Mouse (Mus musculus) urinary bladder, postnatal 36 days (tissue): ENCODE measurements around the gene Cdc25b.

ENCODE experiments used
- DNase-seq, 2 experiments: peaks; one replicate each; pipeline ENCODE4 v3.0.0; 2022; ENCODE audit warnings: low spot score in 2 of 2, mixed read lengths in 1 of 2

Gene Cdc25b

DNA sequence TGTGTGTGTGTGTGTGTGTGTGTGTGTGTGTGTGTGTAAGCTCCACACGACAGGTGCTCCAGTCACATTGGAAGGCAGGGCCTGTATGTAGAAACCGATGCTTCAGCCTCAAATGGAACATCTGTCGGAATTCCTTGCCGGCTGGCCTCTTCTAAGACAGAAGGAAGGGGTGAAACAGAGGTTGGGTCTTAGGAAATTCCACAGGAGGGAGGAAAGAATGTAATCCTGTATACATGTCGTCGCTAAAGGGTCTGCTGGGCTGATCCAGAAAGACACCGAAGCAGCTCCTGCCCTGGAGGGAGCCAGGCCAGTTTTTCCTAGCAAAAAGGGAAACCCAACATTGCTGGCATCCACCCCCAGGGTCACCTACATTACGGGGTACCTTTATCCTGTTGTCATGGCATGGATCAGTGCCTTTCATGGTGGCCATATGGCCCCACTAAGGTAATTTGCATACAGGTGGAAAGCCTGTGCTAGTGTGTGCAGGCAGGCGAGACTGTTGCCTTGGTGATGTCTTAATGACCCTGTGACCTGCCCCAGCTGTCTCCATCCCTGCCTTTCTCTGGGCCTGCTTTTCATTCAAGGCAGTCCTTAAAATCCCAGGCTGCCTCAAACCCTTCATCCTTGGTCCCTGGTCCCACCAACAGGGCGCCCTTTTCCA lies 3.7 kb downstream of the Cdc25b start:
- DNase-seq = no peak

GRCm38 (mm10) chr2:131191005-131191390 lies 4.2 kb downstream of the Cdc25b start:
- no peak for DNase-seq

- no peak for DNase-seq
Measured at GRCm38 (mm10) chr2:131196606-131197316, 10.0 kb downstream of the Cdc25b start.

DNA sequence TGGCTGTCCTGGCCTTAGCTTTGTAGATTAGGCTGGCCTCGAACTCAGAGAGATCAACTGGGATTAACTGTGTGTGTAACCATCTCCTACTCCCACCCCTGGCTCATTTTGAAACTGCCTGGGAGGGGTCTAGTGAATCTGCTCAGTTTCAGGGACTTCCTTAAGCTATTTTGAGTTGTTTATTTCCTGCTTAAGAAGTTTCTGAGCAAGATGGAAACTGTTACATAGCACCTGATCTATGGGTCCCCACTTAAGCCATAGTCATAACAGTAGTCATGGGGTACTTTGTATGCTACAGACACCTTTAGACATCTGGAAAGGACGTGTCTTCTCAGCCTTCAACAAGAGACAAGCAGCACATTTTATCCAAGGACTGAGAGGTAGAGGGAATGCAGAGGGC lies 14.0 kb downstream of the Cdc25b start:
- DNase-seq = no peak

GRCm38 (mm10) chr2:131201262-131201661 lies 14.5 kb downstream of the Cdc25b start:
- no peak for DNase-seq

DNA sequence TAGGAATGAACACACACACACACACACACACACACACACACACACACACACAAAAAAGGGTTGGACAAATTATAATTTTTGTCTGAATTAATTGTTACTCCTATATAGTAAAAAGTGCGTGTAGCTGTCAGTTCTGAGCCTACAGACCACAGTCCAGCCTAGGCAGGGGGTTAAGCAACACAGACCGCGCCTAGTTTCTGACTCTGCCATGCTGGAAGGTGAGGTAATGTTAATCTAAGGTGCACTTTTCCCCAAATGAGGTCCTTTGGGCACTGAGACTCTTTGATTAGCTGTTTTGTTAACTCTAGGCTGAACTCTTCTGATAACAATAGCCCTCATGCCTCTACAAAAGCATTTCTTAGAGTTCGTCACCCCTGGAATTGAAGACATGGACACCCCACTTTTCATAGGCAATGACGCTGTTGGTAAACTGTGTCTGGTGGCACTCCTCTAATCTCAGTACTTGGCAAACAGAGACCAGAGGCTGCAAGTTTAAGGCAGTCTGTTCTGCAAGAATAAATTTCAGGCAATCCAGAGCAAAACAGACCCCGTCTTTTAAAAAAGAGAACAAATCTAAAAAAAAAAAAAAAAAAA lies 17.2 kb downstream of the Cdc25b start:
- peak; percentile 32 to 38 for DNase-seq

DNA sequence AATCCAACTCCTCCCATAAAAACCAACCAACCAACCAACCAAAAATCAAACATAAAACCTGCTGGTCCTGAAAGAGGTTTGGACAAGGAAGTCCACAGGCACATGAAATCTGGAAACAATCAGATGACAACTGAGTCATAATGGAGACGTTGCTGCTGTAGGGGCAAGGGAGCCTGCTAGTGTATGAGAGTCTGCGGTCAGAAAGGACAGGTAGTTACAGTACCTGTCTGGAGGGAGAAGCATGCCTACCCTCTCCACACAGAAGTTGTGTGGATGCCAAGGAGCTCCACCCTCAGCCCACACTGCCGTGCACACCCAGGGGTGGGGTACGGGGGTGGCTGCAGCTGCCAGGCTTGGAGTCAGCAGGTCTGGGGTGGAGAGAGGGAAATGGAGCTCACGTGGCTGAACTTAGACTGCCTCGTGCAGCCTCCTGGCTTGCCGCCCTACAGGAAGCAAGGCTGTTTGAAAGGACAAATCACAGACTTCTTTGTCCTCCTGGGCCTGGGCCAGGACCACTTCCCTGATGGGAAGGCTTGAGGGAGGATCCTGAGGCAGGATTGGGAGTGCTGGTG lies 17.7 kb downstream of the Cdc25b start:
- DNase-seq = peak; percentile 97 to 98

- no peak for DNase-seq
Measured at GRCm38 (mm10) chr2:131205521-131206182, 18.9 kb downstream of the Cdc25b start.

GRCm38 (mm10) chr2:131206778-131207177 lies 20.0 kb downstream of the Cdc25b start, which contains the start of gene Ap5s1:
Gene Ap5s1 (plus strand): TSS chr2:131207078.
- no peak for DNase-seq

DNA sequence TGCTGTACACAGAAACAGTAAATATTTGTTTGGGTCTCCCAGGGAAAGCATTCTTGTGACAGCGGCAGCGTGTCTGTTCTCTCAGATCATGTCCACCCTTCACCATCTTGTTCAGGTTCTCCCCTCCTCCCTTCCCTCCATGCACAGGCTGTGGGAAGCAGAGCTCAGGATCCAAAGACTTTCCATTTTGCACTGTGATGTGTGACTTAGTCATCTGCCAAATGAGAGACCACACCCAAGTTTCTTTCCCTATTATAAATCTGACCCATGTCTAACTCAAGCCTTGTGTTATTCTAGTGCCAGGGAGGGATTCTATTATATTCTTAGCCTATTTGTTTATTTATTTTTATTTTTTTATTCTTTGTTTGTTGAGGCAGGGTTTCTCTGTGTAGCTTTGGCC lies 21.6 kb downstream of the Cdc25b start:
- no peak for DNase-seq

- DNase-seq = no peak
Measured at GRCm38 (mm10) chr2:131209125-131209795, 22.5 kb downstream of the Cdc25b start.

DNA sequence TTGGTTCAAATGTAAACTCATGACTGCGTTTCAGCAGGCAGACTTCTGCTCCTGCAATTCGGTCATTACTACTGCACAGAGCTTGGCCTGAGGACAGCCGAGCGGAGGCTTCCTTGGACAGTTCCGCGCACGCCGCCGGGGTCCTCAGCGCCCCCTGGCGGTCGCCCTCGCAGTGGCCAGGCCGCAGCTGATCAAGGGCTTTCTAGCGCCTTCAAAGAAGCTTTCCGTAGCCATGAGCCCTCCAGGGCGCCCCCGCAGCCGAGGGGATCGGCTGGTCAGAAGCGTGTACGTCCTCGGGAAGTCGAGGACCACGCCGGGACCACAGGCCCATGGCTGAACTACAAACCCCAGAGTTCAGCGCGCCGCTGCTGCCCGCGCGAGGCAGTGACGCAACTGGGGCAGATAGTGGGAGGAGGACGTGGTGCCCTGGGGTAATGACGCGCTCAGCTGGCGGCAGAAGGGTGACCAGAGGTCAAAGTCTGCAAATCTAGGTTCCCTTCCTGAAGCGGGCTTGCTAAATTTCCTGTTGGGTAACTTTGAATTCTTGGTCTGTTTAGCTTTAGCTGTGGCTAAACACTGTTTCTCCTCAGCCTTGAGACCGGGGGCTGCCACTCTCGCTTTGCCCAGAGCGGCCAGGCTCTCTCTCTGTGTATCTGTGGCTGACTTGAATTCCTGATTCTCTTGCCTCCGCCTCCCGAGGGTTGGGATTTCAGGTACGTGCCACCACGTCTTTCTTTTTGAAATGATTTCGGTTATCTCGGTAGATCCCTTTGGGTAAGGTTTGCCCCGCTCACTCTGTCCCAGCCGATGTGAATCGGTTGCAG lies 23.4 kb downstream of the Cdc25b start:
- DNase-seq = peak; percentile 96

- DNase-seq = peak in 1 of 2 experiments; percentile 48
Measured at GRCm38 (mm10) chr2:131211026-131211615, 24.4 kb downstream of the Cdc25b start.

- DNase-seq = no peak
Measured at GRCm38 (mm10) chr2:131213773-131214172, 27.0 kb downstream of the Cdc25b start.

- DNase-seq = no peak
Measured at GRCm38 (mm10) chr2:131215941-131216858, 29.5 kb downstream of the Cdc25b start.

DNA sequence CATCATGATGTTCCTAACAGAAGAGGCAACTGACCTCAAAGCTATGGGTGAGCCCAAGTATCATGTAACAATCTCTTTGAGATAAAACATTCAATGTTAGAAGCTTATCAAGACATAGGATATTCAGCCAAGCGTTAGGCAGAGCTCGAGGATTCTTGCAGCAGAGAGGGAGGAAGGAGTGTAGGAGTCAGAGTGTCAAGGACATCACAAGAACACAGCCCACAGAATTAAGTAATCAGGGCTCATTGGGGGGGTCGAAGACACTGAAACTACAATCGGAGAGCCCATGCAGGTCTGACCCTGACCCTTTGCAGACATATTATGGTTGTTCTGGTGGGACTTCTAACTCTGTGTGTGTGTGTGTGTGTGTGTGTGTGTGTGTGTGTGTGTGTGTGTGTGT lies 33.3 kb downstream of the Cdc25b start:
- DNase-seq = no peak

DNA sequence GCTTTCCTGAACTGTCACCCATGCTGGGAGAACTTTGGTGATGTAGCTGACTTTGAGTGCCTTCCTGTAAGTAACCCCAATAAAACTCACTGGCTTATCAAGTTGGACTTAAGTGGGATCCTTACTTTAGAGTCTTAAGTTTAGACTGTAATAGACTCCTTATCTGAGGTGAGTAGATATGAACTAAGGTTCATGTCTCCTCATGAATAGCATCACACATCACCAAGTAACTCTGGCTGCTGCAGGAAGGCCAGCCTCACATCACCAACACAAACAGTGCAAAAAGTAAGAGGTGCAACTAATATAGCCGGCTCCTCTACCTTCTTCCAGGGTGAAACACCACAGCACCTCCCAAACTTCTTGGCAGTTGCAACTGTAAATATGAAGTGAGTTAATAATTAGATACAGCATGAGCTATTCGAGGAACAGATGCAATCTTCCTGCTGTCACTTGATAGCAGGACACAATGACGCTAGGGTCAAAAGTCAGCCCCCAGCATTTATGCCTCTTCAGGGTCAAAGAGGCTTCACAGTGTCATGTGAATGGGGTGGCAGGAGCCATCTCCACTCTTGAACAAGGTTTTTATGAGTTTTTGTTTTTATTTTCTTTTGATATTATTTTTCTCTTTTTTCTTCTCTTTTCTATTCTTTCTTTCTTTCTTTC lies 35.2 kb downstream of the Cdc25b start:
- no peak for DNase-seq

DNA sequence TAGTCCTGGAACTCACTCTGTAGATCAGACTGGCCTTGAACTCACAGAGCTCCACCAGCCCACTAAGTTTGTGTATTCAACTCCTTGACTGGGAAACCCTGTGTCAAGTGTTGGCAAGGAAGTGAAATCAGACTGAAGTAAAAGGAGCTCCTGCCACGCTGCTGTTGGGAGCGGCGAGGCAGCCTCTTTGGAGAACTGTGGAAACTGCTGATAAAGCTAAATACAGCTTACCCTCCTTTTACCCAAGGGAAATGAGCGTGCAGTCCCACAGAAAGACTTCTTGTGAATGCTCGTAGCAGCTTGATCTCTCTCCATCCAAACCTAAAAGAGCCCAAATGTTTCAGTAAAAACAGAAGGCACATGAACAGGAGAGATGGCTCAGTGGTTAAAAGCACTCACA lies 35.8 kb downstream of the Cdc25b start:
- DNase-seq = no peak

DNA sequence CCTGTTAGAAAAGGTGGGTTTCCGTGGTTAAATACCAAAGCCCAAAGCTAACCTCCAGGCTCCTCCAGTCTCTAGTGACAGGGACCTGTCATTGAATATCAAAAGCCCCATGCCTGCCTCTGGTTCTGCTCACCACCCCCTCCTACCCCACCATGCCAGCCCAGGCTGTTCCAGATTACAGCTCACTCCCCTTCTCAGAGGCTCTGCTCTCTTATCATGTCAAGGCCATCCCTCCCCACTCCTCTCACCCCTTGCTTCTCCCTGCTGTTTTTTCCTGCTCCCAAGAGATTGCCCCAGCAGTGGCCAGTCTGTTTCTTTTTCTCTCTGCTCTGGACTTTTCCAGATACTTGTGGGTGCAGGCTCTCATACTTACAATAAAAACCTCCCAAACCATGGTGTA lies 36.8 kb downstream of the Cdc25b start:
- DNase-seq = no peak
